Mouse (Mus musculus): Measurements from ENCODE around the gene Stc2. TPM values are rescaled to one million over a fixed set of nuclear protein-coding genes. Genes with fewer than 3 reads are reported as not detected.

The Stc2 gene
- polyA plus RNA-seq, 1 experiment = not detected

- H3K4me3 ChIP-seq (ENCODE audit: insufficient read depth, low read length) = no peak overlapping the region
- H3K4me1 ChIP-seq (ENCODE audit: control insufficient read depth, insufficient read depth, low read length) = no peaks in the 10 kb centered on the region
- no peak overlapping the region for H3K27ac ChIP-seq (ENCODE audit: insufficient read depth, low read depth, low read length)
- no peak for TF ChIP-seq CTCF (IDR thresholded peaks at IDR 0.05; ENCODE audit: low read depth, low read length)
- no peak for TF ChIP-seq POLR2A (IDR thresholded peaks at IDR 0.05; ENCODE audit: borderline replicate concordance, low read depth, low read length)
Observed at GRCm38 (mm10) chr11:31387526-31387925, 17.7 kb upstream of the Stc2 start.

GRCm38 (mm10) chr11:31386571-31386970, 16.7 kb upstream of the Stc2 start:
- Histone ChIP-seq H3K4me1 (ENCODE audit: control insufficient read depth, insufficient read depth, low read length) (no peaks in the 10 kb centered on the region), H3K27ac (ENCODE audit: insufficient read depth, low read depth, low read length) (no peak overlapping the region), H3K4me3 (ENCODE audit: insufficient read depth, low read length) (no peak overlapping the region)
- TF ChIP-seq CTCF (IDR thresholded peaks at IDR 0.05; ENCODE audit: low read depth, low read length) (no peak), POLR2A (IDR thresholded peaks at IDR 0.05; ENCODE audit: borderline replicate concordance, low read depth, low read length) (no peak)

- Histone ChIP-seq H3K27ac (ENCODE audit: insufficient read depth, low read depth, low read length) (no peak overlapping the region), H3K4me3 (ENCODE audit: insufficient read depth, low read length) (no peak overlapping the region), H3K4me1 (ENCODE audit: control insufficient read depth, insufficient read depth, low read length) (no peaks in the 10 kb centered on the region)
- no peak for TF ChIP-seq POLR2A (IDR thresholded peaks at IDR 0.05; ENCODE audit: borderline replicate concordance, low read depth, low read length)
- no peak for TF ChIP-seq CTCF (IDR thresholded peaks at IDR 0.05; ENCODE audit: low read depth, low read length)
Observed at GRCm38 (mm10) chr11:31383968-31384367, 14.1 kb upstream of the Stc2 start.

GRCm38 (mm10) chr11:31382145-31382544, 12.3 kb upstream of the Stc2 start:
- Histone ChIP-seq H3K4me3 (ENCODE audit: insufficient read depth, low read length) (no peak overlapping the region), H3K4me1 (ENCODE audit: control insufficient read depth, insufficient read depth, low read length) (no peaks in the 10 kb centered on the region), H3K27ac (ENCODE audit: insufficient read depth, low read depth, low read length) (no peak overlapping the region)
- TF ChIP-seq POLR2A (IDR thresholded peaks at IDR 0.05; ENCODE audit: borderline replicate concordance, low read depth, low read length) (no peak), CTCF (IDR thresholded peaks at IDR 0.05; ENCODE audit: low read depth, low read length) (no peak)

- H3K4me1 ChIP-seq (ENCODE audit: control insufficient read depth, insufficient read depth, low read length) = no peaks in the 10 kb centered on the region
- H3K4me3 ChIP-seq (ENCODE audit: insufficient read depth, low read length) = no peak overlapping the region
- H3K27ac ChIP-seq (ENCODE audit: insufficient read depth, low read depth, low read length) = no peak overlapping the region
- TF ChIP-seq POLR2A (IDR thresholded peaks at IDR 0.05; ENCODE audit: borderline replicate concordance, low read depth, low read length) = no peak
- TF ChIP-seq CTCF (IDR thresholded peaks at IDR 0.05; ENCODE audit: low read depth, low read length) = peak; percentile 26; the same call in 1 of the 2 replicates
Observed at GRCm38 (mm10) chr11:31373438-31373837, 3.6 kb upstream of the Stc2 start.

GRCm38 (mm10) chr11:31372206-31372605, 2.3 kb upstream of the Stc2 start:
- TF ChIP-seq POLR2A (IDR thresholded peaks at IDR 0.05; ENCODE audit: borderline replicate concordance, low read depth, low read length) (no peak), CTCF (IDR thresholded peaks at IDR 0.05; ENCODE audit: low read depth, low read length) (no peak)
- Histone ChIP-seq H3K27ac (ENCODE audit: insufficient read depth, low read depth, low read length) (no peak overlapping the region), H3K4me3 (ENCODE audit: insufficient read depth, low read length) (no peak overlapping the region), H3K4me1 (ENCODE audit: control insufficient read depth, insufficient read depth, low read length) (no peaks in the 10 kb centered on the region)

GRCm38 (mm10) chr11:31371256-31371838, 1.5 kb upstream of the Stc2 start:
- H3K4me3 ChIP-seq (ENCODE audit: insufficient read depth, low read length) = no peak overlapping the region
- TF ChIP-seq CTCF (IDR thresholded peaks at IDR 0.05; ENCODE audit: low read depth, low read length) = no peak
- TF ChIP-seq POLR2A (IDR thresholded peaks at IDR 0.05; ENCODE audit: borderline replicate concordance, low read depth, low read length) = no peak
- H3K27ac ChIP-seq (ENCODE audit: insufficient read depth, low read depth, low read length) = no peak overlapping the region
- no peaks in the 10 kb centered on the region for H3K4me1 ChIP-seq (ENCODE audit: control insufficient read depth, insufficient read depth, low read length)

GRCm38 (mm10) chr11:31370436-31371230, 759 bp upstream of the Stc2 start:
- H3K4me3 ChIP-seq (ENCODE audit: insufficient read depth, low read length) = no peak overlapping the region
- H3K4me1 ChIP-seq (ENCODE audit: control insufficient read depth, insufficient read depth, low read length) = no peaks in the 10 kb centered on the region
- no peak overlapping the region for H3K27ac ChIP-seq (ENCODE audit: insufficient read depth, low read depth, low read length)
- TF ChIP-seq CTCF (IDR thresholded peaks at IDR 0.05; ENCODE audit: low read depth, low read length) = no peak
- TF ChIP-seq POLR2A (IDR thresholded peaks at IDR 0.05; ENCODE audit: borderline replicate concordance, low read depth, low read length) = no peak

- no peak for TF ChIP-seq CTCF (IDR thresholded peaks at IDR 0.05; ENCODE audit: low read depth, low read length)
- no peak for TF ChIP-seq POLR2A (IDR thresholded peaks at IDR 0.05; ENCODE audit: borderline replicate concordance, low read depth, low read length)
- Histone ChIP-seq H3K27ac (ENCODE audit: insufficient read depth, low read depth, low read length) (no peak overlapping the region), H3K4me3 (ENCODE audit: insufficient read depth, low read length) (peak overlapping the region; percentile 21), H3K4me1 (ENCODE audit: control insufficient read depth, insufficient read depth, low read length) (no peaks in the 10 kb centered on the region)
Observed at GRCm38 (mm10) chr11:31368965-31369647, 768 bp downstream of the Stc2 start.
